Mouse (Mus musculus) hindbrain, embryonic 16.5 days (tissue): ENCODE results near the gene Ube2e1. TPM values are rescaled to one million over a fixed set of nuclear protein-coding genes. Genes with fewer than 3 reads are reported as not detected.

ENCODE experiments used
- ATAC-seq: fragments of 200-750 bp; cut with Nextera tagmentation; 2 replicates; pipeline ENCODE4 v1.8.0; 2017; ENCODE audit warnings: moderate TSS enrichment, moderate library complexity
- H3K27ac ChIP-seq: fragments of 300-500 bp; sonication (generic); 2 replicates; pipeline ENCODE4 v1.5.1; 2014; ENCODE audit warnings: low read depth, mild to moderate bottlenecking, control low read depth, low read length, moderate library complexity
- H3K27me3 ChIP-seq: fragments of 300-500 bp; sonication (generic); replicated peaks from 2 replicates; pipeline ENCODE4 v1.6.1; 2014; ENCODE audit warnings: low read length; ENCODE audit not compliant: control insufficient read depth, insufficient read depth
- H3K36me3 ChIP-seq: fragments of 300-500 bp; sonication (generic); 2 replicates; pipeline ENCODE4 v1.6.1; 2014; ENCODE audit warnings: mild to moderate bottlenecking, low read length, moderate library complexity, mixed read lengths; ENCODE audit not compliant: control insufficient read depth, insufficient read depth
- H3K4me1 ChIP-seq: fragments of 300-500 bp; sonication (generic); 2 replicates; pipeline ENCODE4 v1.6.1; 2014; ENCODE audit warnings: low read depth, low read length; ENCODE audit not compliant: control insufficient read depth, insufficient read depth
- H3K4me2 ChIP-seq: fragments of 300-500 bp; sonication (generic); 2 replicates; pipeline ENCODE4 v1.6.1; 2014; ENCODE audit warnings: mild to moderate bottlenecking, low read length, control low read depth, moderate library complexity
- H3K4me3 ChIP-seq: fragments of 300-500 bp; sonication (generic); 2 replicates; pipeline ENCODE4 v1.5.1; 2014; ENCODE audit warnings: mild to moderate bottlenecking, low read length, control low read depth, moderate library complexity
- H3K9ac ChIP-seq: fragments of 300-500 bp; sonication (generic); 2 replicates; pipeline ENCODE4 v1.6.1; 2014; ENCODE audit warnings: low read depth, mild to moderate bottlenecking, control low read depth, low read length, moderate library complexity
- H3K9me3 ChIP-seq: fragments of 300-500 bp; sonication (generic); 2 replicates; pipeline ENCODE4 v1.6.1; 2014; ENCODE audit warnings: mild to moderate bottlenecking, low read length, moderate library complexity; ENCODE audit not compliant: control insufficient read depth
- WGBS: fragments of 180-500 bp; shearing (Covaris S2); extraction: QIAGEN DNeasy Blood & Tissue Kit; methylation state at CpG from one replicate; pipeline ENCODE4 v1.1.7; 2014; 5-methylcytosine and 5-hydroxymethylcytosine counted together
- polyA plus RNA-seq: library from polyadenylated mRNA; unstranded; fragments of >200 nt; fragmentation: Nextera tagmentation; extraction: Ambion mirVana; gene quantifications from 2 replicates; pipeline ENCODE4 v1.2.1, GENCODE M21; 2015

The Ube2e1 gene
- polyA plus RNA-seq, 1 experiment from 2014 or later = 201 TPM

GRCm38 (mm10) chr14:18330789-18331692 lies 618 bp downstream of the Ube2e1 start:
- no peaks in the 10 kb centered on the region for H3K36me3 ChIP-seq
- peak overlapping the region; percentile 57 for H3K4me2 ChIP-seq
- H3K9me3 ChIP-seq = no peaks in the 10 kb centered on the region; the same call in 1 of the 2 replicates
- ATAC-seq = peak; percentile 66
- peaks cover 32% of the 10 kb centered on the region for H3K4me1 ChIP-seq
- peak overlapping the region; percentile 91 for H3K27ac ChIP-seq
- peak overlapping the region; percentile 94 for H3K4me3 ChIP-seq
- H3K9ac ChIP-seq = peak overlapping the region; percentile 99
- H3K27me3 ChIP-seq = no peaks in the 10 kb centered on the region
- WGBS = under 1% methylated on average over 58 of the region's 99 CpGs

- no peaks in the 10 kb centered on the region; the same call in 1 of the 2 replicates for H3K9me3 ChIP-seq
- H3K36me3 ChIP-seq = no peaks in the 10 kb centered on the region
- peak; percentile 24 for ATAC-seq
- H3K4me2 ChIP-seq = peak overlapping the region; percentile 82
- 2% methylated on average over 37 of the region's 37 CpGs for WGBS
- H3K27ac ChIP-seq = 0 out of 2 replicates have a peak overlapping the region, but pooled peaks have one; percentile 17
- no peaks in the 10 kb centered on the region for H3K27me3 ChIP-seq
- H3K4me1 ChIP-seq = peaks cover 33% of the 10 kb centered on the region
- H3K4me3 ChIP-seq = peak overlapping the region; percentile 48
- H3K9ac ChIP-seq = peak overlapping the region; percentile 68
Measured at GRCm38 (mm10) chr14:18326968-18327672, 4.5 kb downstream of the Ube2e1 start.

GRCm38 (mm10) chr14:18317457-18318411 lies 13.9 kb downstream of the Ube2e1 start:
- no peak overlapping the region for H3K4me2 ChIP-seq
- no peaks in the 10 kb centered on the region for H3K9me3 ChIP-seq
- H3K27ac ChIP-seq = no peak overlapping the region
- H3K9ac ChIP-seq = no peak overlapping the region
- H3K4me1 ChIP-seq = no peaks in the 10 kb centered on the region
- ATAC-seq = no peak
- WGBS = 78% methylated on average over 11 of the region's 11 CpGs
- no peaks in the 10 kb centered on the region for H3K27me3 ChIP-seq
- no peaks in the 10 kb centered on the region for H3K36me3 ChIP-seq
- H3K4me3 ChIP-seq = no peak overlapping the region

GRCm38 (mm10) chr14:18304165-18304564 lies 27.5 kb downstream of the Ube2e1 start:
- Histone ChIP-seq H3K4me1 (no peaks in the 10 kb centered on the region; the same call in none of the 2 replicates), H3K9ac (no peak overlapping the region), H3K4me2 (no peak overlapping the region), H3K27ac (no peak overlapping the region), H3K9me3 (no peaks in the 10 kb centered on the region), H3K36me3 (no peaks in the 10 kb centered on the region), H3K27me3 (no peaks in the 10 kb centered on the region), H3K4me3 (no peak overlapping the region)
- WGBS = 93% methylated on average over 5 of the region's 5 CpGs
- ATAC-seq = 0 out of 2 replicates have a peak, but pooled peaks have one; percentile 37

- Histone ChIP-seq H3K27ac (no peak overlapping the region), H3K27me3 (no peaks in the 10 kb centered on the region), H3K4me1 (no peaks in the 10 kb centered on the region; the same call in none of the 2 replicates), H3K4me3 (no peak overlapping the region), H3K4me2 (no peak overlapping the region), H3K9me3 (no peaks in the 10 kb centered on the region), H3K36me3 (no peaks in the 10 kb centered on the region), H3K9ac (no peak overlapping the region)
- peak; percentile 71 for ATAC-seq
- 77% methylated on average over 4 of the region's 4 CpGs for WGBS
Measured at GRCm38 (mm10) chr14:18303262-18303661, 28.4 kb downstream of the Ube2e1 start.

GRCm38 (mm10) chr14:18302750-18303149 lies 28.9 kb downstream of the Ube2e1 start:
- Histone ChIP-seq H3K4me1 (no peaks in the 10 kb centered on the region; the same call in none of the 2 replicates), H3K27me3 (no peaks in the 10 kb centered on the region), H3K9ac (no peak overlapping the region), H3K27ac (no peak overlapping the region), H3K36me3 (no peaks in the 10 kb centered on the region), H3K4me3 (no peak overlapping the region), H3K4me2 (no peak overlapping the region), H3K9me3 (no peaks in the 10 kb centered on the region)
- ATAC-seq = no peak
- 78% methylated on average over 3 of the region's 3 CpGs for WGBS

- Histone ChIP-seq H3K4me2 (no peak overlapping the region), H3K27ac (no peak overlapping the region), H3K9ac (no peak overlapping the region), H3K9me3 (no peaks in the 10 kb centered on the region), H3K4me1 (no peaks in the 10 kb centered on the region; the same call in none of the 2 replicates), H3K27me3 (no peaks in the 10 kb centered on the region), H3K4me3 (no peak overlapping the region), H3K36me3 (no peaks in the 10 kb centered on the region)
- WGBS = 87% methylated on average over 3 of the region's 3 CpGs
- ATAC-seq = no peak
Measured at GRCm38 (mm10) chr14:18301591-18301990, 30.1 kb downstream of the Ube2e1 start.

- Histone ChIP-seq H3K4me3 (no peak overlapping the region), H3K9ac (no peak overlapping the region), H3K27ac (no peak overlapping the region), H3K4me2 (no peak overlapping the region), H3K27me3 (no peaks in the 10 kb centered on the region), H3K36me3 (no peaks in the 10 kb centered on the region), H3K9me3 (no peaks in the 10 kb centered on the region), H3K4me1 (no peaks in the 10 kb centered on the region; the same call in none of the 2 replicates)
- 93% methylated on average over 2 of the region's 2 CpGs for WGBS
- ATAC-seq = no peak
Measured at GRCm38 (mm10) chr14:18300676-18301075, 31.0 kb downstream of the Ube2e1 start.
